Mouse (Mus musculus): ENCODE data around the gene Msh6. TPM values are rescaled to one million over a fixed set of nuclear protein-coding genes. Genes with fewer than 3 reads are reported as not detected.
"Not testable (repeated sequence)": the region's sequence is repeated elsewhere in the genome, so short reads cannot be mapped to it uniquely, and the experiment has no call there.

Gene Msh6
- polyA plus RNA-seq, 1 experiment from 2014 or later = 31.9 TPM

- not testable (repeated sequence) for H3K36me3 ChIP-seq (ENCODE audit: control insufficient read depth, insufficient read depth, low read length); DNase-seq (ENCODE audit: low spot score); H3K4me1 ChIP-seq (ENCODE audit: control insufficient read depth, insufficient read depth, low read length); ATAC-seq; H3K4me3 ChIP-seq (ENCODE audit: low read depth, low read length); H3K9ac ChIP-seq (ENCODE audit: low read length); H3K4me2 ChIP-seq (ENCODE audit: low read length); H3K9me3 ChIP-seq (replicated peaks; ENCODE audit: control insufficient read depth, low read length); H3K27me3 ChIP-seq (replicated peaks; ENCODE audit: control insufficient read depth, insufficient read depth, low read length); H3K27ac ChIP-seq (ENCODE audit: low read depth, low read length)
- WGBS = 94% methylated on average over 11 of the region's 11 CpGs
Observed at GRCm38 (mm10) chr17:87959406-87959805, 15.5 kb upstream of the Msh6 start.

GRCm38 (mm10) chr17:87959931-87960330 is 14.9 kb upstream of the Msh6 start:
- H3K9ac ChIP-seq (ENCODE audit: low read length); H3K36me3 ChIP-seq (ENCODE audit: control insufficient read depth, insufficient read depth, low read length); H3K4me3 ChIP-seq (ENCODE audit: low read depth, low read length); H3K9me3 ChIP-seq (replicated peaks; ENCODE audit: control insufficient read depth, low read length); DNase-seq (ENCODE audit: low spot score); ATAC-seq; H3K4me1 ChIP-seq (ENCODE audit: control insufficient read depth, insufficient read depth, low read length); H3K27ac ChIP-seq (ENCODE audit: low read depth, low read length); H3K27me3 ChIP-seq (replicated peaks; ENCODE audit: control insufficient read depth, insufficient read depth, low read length); H3K4me2 ChIP-seq (ENCODE audit: low read length): not testable (repeated sequence)
- 94% methylated on average over 5 of the region's 5 CpGs for WGBS

DNA sequence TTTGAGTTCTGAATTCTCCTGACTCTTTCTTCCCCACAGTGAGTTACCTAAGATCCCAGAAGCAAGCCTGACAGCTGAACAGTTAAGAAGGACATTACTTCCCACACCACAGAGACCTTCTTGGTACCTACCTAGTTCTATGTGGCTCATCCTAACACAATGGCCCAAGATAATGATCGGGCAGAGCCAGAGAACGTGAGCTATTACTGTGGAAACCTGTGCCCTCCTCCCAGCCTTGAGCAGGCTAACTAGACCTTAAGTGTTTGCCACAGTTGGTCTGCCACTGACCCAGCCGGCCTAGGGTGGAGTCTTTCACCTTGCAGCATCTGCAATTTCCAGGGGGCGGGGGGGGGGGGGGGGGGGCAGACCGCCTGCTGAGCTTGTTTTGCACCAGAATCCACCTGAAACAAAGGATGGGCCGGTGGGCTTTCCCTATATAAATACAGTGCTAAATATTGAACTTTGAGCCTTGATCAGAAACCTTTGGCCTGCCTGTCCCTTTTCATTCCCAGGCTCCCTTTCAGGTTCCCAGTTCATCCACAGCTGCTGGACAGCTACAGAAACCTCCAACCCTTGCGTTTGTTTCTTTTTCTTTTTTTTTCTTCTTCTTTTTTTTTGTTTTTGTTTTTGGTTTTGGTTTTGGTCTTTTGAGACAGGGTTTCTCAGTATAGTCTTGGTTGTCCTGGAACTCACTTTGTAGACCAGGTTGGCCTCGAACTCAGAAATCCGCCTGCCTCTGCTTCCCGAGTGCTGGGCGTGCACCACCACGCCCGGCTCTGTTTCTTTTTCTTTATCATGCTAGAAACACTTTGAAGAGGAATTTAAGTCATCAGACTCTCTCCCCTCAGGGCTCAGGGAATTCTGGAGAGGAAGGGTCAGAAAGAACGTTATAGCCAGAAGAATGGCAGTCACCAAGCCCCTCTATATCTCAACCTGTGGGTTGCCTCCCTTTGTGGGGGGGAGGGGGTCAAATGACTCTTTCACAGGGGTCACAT is 11.5 kb upstream of the Msh6 start:
- WGBS = 91% methylated on average over 13 of the region's 14 CpGs
- DNase-seq (ENCODE audit: low spot score) (no peak), ATAC-seq (no peak)
- no peak overlapping the region for H3K27ac ChIP-seq (ENCODE audit: low read depth, low read length)
- H3K4me3 ChIP-seq (ENCODE audit: low read depth, low read length) = no peak overlapping the region
- H3K4me1 ChIP-seq (ENCODE audit: control insufficient read depth, insufficient read depth, low read length) = no peaks in the 10 kb centered on the region
- no peak overlapping the region for H3K9ac ChIP-seq (ENCODE audit: low read length)
- no peaks in the 10 kb centered on the region for H3K27me3 ChIP-seq (replicated peaks; ENCODE audit: control insufficient read depth, insufficient read depth, low read length)
- H3K4me2 ChIP-seq (ENCODE audit: low read length) = no peak overlapping the region
- no peaks in the 10 kb centered on the region for H3K36me3 ChIP-seq (ENCODE audit: control insufficient read depth, insufficient read depth, low read length)
- H3K9me3 ChIP-seq (replicated peaks; ENCODE audit: control insufficient read depth, low read length) = no peaks in the 10 kb centered on the region

DNA sequence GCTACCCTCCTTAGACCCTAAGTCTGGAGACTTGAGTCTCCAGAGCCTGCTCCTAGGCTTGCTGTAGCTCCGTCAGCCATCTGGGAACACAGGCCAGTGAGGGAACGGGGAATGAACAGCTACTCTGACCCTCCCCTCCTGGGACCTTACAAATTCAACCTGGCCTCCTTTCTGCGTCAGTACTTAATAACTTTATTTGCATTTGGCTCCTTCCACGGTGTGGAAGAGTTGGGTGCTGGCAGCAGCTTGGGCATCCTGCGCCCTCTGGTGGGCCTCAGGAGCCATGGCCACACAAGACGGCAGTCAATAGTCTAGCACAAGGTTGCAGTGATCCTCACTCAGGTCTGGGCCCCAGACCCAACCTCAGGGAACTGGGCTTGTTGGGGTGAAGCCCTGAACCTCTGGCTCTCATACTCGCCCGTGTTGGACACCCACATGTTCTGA is 6.4 kb upstream of the Msh6 start:
- H3K27ac ChIP-seq (ENCODE audit: low read depth, low read length); H3K4me3 ChIP-seq (ENCODE audit: low read depth, low read length); H3K27me3 ChIP-seq (replicated peaks; ENCODE audit: control insufficient read depth, insufficient read depth, low read length); H3K9ac ChIP-seq (ENCODE audit: low read length); H3K4me2 ChIP-seq (ENCODE audit: low read length); H3K36me3 ChIP-seq (ENCODE audit: control insufficient read depth, insufficient read depth, low read length); H3K9me3 ChIP-seq (replicated peaks; ENCODE audit: control insufficient read depth, low read length); DNase-seq (ENCODE audit: low spot score); H3K4me1 ChIP-seq (ENCODE audit: control insufficient read depth, insufficient read depth, low read length): not testable (repeated sequence)
- peak; percentile 87 for ATAC-seq
- WGBS = 23% methylated on average over 6 of the region's 8 CpGs

- ATAC-seq; H3K9ac ChIP-seq (ENCODE audit: low read length); DNase-seq (ENCODE audit: low spot score); H3K4me2 ChIP-seq (ENCODE audit: low read length); H3K9me3 ChIP-seq (replicated peaks; ENCODE audit: control insufficient read depth, low read length); H3K27me3 ChIP-seq (replicated peaks; ENCODE audit: control insufficient read depth, insufficient read depth, low read length); H3K36me3 ChIP-seq (ENCODE audit: control insufficient read depth, insufficient read depth, low read length); H3K4me3 ChIP-seq (ENCODE audit: low read depth, low read length); H3K27ac ChIP-seq (ENCODE audit: low read depth, low read length): not testable (repeated sequence)
- WGBS = 87% methylated on average over 15 of the region's 15 CpGs
- H3K4me1 ChIP-seq (ENCODE audit: control insufficient read depth, insufficient read depth, low read length) = peaks cover 12% of the 10 kb centered on the region
Observed at GRCm38 (mm10) chr17:87971696-87972591, 2.9 kb upstream of the Msh6 start.

DNA sequence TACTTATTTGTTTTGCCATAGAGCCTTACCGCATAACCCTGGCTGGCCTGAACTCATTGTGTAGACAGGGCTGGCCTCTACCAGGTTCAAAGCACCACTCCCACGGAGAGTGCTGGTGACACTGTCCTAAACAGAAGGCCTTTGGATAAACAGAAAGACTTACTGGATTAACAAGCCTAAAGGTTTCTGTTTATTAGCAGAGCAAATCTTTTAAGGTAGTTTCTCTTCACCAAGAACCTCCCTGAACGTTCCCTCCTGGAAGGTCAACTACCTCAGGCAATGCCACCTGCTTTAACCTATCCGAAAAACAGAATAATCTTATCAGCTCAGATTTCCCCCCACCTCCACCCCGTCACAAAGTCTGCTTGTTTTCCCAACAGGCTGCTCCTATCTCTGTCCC is 2.0 kb upstream of the Msh6 start:
- H3K27me3 ChIP-seq (replicated peaks; ENCODE audit: control insufficient read depth, insufficient read depth, low read length) = no peaks in the 10 kb centered on the region
- no peak for DNase-seq (ENCODE audit: low spot score)
- 80% methylated on average over 5 of the region's 5 CpGs for WGBS
- no peak overlapping the region for H3K4me3 ChIP-seq (ENCODE audit: low read depth, low read length)
- no peak for ATAC-seq
- H3K9ac ChIP-seq (ENCODE audit: low read length) = no peak overlapping the region
- H3K27ac ChIP-seq (ENCODE audit: low read depth, low read length) = no peak overlapping the region
- peaks cover 3% of the 10 kb centered on the region; the same call in 1 of the 2 replicates for H3K36me3 ChIP-seq (ENCODE audit: control insufficient read depth, insufficient read depth, low read length)
- H3K9me3 ChIP-seq (replicated peaks; ENCODE audit: control insufficient read depth, low read length) = no peaks in the 10 kb centered on the region
- peaks cover 12% of the 10 kb centered on the region for H3K4me1 ChIP-seq (ENCODE audit: control insufficient read depth, insufficient read depth, low read length)
- no peak overlapping the region for H3K4me2 ChIP-seq (ENCODE audit: low read length)

DNA sequence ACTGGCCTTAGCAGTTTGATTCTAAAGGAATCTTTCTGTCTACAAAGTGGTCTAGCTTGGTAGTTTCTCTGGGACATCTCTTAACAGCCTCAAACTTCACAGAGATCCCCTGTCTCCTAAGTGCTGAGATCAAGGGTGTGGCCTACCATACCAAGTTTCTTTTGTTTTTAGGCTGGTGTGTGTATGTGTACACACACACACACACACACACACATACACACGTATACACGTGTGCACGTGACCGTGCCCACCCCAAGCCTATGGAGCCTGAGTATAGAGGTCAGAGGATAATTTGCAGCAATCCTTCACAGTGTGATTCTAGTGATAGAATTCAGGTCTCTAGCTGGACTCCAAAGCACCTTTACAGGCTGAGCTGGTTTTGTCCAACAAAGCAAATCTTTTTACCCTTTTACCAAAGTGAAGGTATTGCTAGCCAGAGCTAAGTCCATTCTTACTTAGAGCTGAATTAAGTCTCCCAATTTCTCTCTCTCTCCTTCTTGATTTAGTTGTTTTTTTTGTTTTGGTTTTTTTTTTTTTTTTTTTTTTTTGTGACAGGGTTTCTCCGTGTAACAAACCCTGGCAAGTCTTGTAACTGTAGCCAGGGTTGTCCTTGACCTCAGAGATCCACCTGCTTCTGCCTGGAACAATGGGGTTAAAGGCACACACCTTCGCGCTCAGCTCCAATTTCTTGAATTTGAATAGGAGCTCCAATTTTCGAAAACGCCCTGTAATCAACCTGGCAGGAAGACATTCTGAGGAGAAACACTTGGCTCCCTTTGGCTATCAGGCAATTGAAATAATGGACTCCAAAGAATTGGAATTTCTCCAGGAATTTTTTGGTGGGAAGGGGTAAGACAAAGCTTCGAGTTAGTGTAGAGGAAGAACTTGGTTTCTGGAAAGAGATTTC is 1.3 kb upstream of the Msh6 start:
- Histone ChIP-seq H3K4me2 (ENCODE audit: low read length) (peak overlapping the region; percentile 85; the same call in 1 of the 2 replicates), H3K27ac (ENCODE audit: low read depth, low read length) (no peak overlapping the region), H3K9ac (ENCODE audit: low read length) (peak overlapping the region; percentile 62; the same call in 1 of the 2 replicates), H3K4me1 (ENCODE audit: control insufficient read depth, insufficient read depth, low read length) (peaks cover 12% of the 10 kb centered on the region), H3K9me3 (replicated peaks; ENCODE audit: control insufficient read depth, low read length) (no peaks in the 10 kb centered on the region), H3K27me3 (replicated peaks; ENCODE audit: control insufficient read depth, insufficient read depth, low read length) (no peaks in the 10 kb centered on the region), H3K4me3 (ENCODE audit: low read depth, low read length) (no peak overlapping the region), H3K36me3 (ENCODE audit: control insufficient read depth, insufficient read depth, low read length) (peaks cover 9% of the 10 kb centered on the region; the same call in 1 of the 2 replicates)
- no peak for DNase-seq (ENCODE audit: low spot score)
- ATAC-seq = no peak
- 65% methylated on average over 10 of the region's 10 CpGs for WGBS

DNA sequence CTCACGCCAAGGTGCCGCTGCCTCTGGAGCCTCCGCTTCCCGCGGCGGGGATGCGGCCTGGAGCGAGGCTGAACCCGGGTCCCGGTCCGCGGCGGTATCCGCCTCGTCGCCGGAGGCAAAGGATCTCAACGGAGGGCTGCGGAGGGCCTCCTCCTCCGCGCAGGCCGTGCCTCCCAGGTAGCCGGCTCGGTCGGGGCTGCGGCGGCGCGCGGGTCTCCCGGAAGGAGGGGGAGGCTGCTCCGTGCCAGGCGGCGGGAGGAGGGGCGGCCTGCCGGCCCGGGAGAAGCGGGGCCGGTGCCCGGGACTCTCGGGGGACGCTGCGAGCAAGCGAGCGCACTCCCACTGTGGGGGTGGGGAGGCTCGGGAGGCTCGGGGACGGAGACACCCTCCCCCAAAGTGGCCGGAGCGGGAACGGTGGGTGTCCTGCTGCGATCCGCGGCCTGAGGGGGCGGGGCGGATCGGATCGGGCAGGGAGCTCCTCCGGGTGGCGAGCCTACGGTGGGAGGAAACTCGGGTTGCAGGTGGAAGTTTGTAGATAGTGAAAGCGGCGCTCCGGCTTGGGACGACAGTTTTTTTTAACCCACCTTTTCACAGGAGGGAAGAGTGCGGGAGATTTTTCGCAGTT is 479 bp downstream of the Msh6 start:
- under 1% methylated on average over 55 of the region's 68 CpGs for WGBS
- peak; percentile 46 for DNase-seq (ENCODE audit: low spot score)
- Histone ChIP-seq H3K4me1 (ENCODE audit: control insufficient read depth, insufficient read depth, low read length) (peaks cover 12% of the 10 kb centered on the region), H3K27me3 (replicated peaks; ENCODE audit: control insufficient read depth, insufficient read depth, low read length) (no peaks in the 10 kb centered on the region), H3K4me3 (ENCODE audit: low read depth, low read length) (peak overlapping the region; percentile 99), H3K4me2 (ENCODE audit: low read length) (peak overlapping the region; percentile 85), H3K9ac (ENCODE audit: low read length) (peak overlapping the region; percentile 92), H3K27ac (ENCODE audit: low read depth, low read length) (peak overlapping the region; percentile 86), H3K9me3 (replicated peaks; ENCODE audit: control insufficient read depth, low read length) (no peaks in the 10 kb centered on the region), H3K36me3 (ENCODE audit: control insufficient read depth, insufficient read depth, low read length) (peaks cover 15% of the 10 kb centered on the region; the same call in 1 of the 2 replicates)
- peak; percentile 69 for ATAC-seq

All from forebrain, embryonic 14.5 days (tissue).